Mouse (Mus musculus): ENCODE measurements around the gene March11.

March11 gene

GRCm38 (mm10) chr15:26308629-26309230 is at the start of gene March11:
March11 (plus strand) TSS chr15:26309048.
- no peak for DNase-seq

DNA sequence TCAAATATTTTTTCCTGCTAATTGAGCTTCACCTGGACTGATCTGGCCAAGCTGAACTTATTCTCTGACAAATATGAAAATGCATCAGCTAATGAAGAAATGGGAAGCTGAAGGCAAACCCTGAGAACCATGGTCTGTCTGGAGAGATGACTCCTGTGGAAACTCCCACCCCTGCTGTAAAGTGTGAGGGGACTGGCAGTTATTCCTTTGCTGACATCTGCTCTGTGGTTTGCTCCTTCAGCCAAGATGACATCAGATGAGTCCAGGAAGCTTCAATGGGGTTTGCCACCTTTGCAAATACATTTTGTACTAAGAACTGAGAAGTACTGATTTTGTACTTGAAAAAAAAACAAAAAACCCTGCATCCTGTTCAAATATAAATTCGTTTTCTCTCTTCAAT is 46.5 kb upstream of the March11 start:
- no peak for DNase-seq

DNA sequence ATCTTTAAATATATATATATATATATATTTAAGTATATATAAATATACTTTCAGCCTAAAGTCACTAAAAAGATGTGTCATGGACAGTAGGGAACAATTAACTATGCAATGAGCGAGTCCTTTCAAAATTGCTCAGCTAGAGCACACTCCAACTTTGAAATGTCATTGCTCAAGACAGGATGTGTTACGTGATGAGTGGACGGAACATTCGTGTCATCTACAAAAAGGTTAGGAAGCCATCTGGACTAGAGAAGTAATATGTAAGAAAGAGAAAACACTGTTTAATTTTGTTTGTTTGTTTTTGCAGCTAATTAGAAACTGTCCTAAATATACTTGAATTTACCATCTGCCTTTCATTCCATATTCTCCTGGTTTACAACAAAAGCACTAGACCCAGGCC is 39.3 kb upstream of the March11 start:
- DNase-seq = no peak

GRCm38 (mm10) chr15:26276035-26276511 is 32.8 kb upstream of the March11 start:
- no peak for DNase-seq

DNA sequence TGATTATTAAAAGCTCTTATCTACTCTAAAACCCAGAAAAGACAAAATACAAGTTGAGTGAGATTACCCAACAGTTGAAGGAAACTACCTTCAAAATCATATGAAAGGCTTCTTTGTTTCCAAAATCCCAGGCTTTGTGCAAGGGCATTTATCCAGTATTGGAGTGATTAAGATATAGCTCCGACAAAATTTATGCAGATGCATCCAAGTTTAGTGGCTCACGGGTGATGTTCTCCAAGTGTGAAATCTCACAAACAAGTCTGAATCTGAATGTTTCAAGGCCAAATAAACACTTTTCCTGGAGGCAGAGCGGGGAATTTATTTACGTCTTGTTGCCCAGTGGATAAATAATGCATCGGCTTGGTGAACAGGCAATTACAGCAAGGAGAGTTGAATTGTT is 32.2 kb upstream of the March11 start:
- DNase-seq = no peak

DNA sequence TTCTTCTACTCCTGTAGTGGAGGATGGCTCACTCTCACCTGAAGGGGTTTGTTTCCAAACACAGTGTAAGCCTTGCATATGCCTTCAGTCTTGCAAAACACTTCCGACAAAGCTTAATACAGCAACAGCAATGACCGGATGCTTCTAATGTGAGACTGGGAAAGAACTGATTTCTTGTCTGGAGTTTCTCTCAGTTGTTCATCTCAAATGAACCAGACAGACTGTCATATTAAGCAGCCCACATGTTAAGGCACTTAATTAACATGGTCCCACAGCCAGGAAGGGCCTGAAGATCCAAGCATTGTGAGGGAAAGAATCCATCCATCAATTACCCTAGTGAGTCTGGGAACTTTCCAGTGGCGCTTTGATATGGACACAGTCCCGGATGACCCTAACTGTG is 17.0 kb upstream of the March11 start:
- DNase-seq = no peak

DNA sequence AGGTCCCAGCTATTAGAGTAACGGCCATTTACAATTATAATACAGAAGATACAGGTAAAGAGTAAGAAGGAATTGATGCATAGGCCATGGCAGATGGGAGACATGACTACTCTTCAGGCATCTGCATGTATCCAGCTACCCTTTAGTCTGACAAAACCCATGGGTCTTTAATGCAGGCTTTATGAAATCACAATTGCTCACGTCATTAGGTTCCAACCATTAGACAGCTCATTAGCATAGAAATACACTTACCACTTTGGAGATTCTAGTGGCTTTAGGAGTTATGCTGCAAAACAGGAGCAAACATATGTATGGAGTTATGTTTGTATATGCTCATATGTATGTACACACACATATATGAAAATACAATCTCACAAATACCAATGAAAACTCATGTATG is 16.0 kb upstream of the March11 start:
- no peak for DNase-seq

- DNase-seq = no peak
Measured at GRCm38 (mm10) chr15:26293215-26293614, 15.6 kb upstream of the March11 start.

- DNase-seq = no peak
Measured at GRCm38 (mm10) chr15:26298668-26299067, 10.2 kb upstream of the March11 start.

GRCm38 (mm10) chr15:26309291-26309931 is 563 bp downstream of the March11 start:
- DNase-seq = peak; percentile 6

GRCm38 (mm10) chr15:26319866-26320265 is 11.0 kb downstream of the March11 start:
- no peak for DNase-seq

DNA sequence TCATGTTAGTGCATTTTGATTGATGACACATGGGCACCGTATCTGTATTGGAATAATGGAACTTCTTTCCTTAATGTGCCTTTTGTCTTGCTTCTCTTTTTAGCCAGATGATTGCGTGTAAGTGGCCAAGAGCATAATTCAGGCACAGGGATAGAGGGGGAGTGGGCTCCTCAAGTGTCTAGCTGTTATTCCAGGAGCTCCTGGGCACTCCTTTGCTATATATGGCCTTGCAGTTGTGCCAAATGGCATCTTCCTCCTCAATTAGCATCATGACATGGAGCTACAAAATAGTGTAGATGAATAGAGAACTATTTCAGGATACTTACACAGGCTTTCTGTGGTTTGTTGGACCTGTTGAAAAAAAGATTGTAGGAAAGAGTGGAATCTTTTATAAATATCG is 11.6 kb downstream of the March11 start:
- DNase-seq = no peak

DNA sequence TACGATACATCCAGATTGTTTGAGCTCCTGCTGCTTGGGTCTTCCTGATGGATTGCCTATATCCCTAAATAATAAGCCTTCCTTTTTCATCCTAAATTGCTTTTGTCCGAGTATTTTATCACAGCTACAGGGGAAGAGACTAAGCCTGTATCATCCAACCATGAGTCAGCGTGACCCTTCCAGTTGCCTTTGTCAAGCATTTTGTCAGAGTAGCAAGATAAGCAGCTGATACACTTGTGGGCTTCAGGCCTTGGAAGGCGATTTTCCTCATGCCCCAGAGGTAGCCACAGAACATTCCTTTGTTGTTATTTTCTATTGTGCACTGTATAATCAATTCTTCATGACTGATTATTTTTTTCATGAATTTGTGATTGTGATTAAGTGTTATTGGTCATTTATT is 14.0 kb downstream of the March11 start:
- no peak for DNase-seq

DNA sequence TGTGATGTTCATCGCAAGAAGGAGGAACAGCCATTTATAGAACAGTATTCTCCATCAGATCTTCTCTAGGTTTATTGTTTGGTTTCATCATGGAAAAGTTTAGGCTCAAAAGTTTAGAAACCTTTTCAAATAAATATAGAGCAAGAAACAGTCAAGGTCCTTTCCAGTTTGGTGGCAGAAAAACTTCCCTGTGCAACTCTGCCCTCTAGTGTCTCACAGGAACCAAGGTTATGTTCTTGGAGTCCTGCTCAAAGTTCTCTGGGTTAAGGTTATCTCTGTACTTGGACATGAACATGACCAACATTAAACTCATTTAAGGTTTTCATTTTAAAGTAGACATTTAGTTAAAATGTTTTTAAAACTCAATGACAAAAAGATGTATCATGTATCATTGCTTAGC is 18.3 kb downstream of the March11 start:
- DNase-seq = no peak

DNA sequence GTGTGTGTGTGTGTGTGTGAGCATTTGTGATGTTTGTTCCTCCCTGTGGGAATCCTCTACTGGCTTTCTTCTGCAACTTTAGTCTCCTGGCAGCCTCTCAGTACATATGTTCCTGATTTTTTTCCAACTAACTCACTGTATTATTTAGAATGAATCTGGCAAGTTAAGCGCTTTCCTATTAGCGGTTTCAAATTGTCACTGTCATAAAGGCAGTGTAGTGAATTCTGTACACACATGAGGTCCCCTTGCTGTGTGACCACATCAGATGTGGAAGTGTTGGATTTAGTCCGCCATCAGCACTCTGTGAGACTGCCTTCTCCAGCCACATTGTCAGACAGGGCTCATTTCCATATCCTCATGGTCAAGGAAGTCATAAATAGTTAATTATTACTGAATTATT is 26.9 kb downstream of the March11 start:
- no peak for DNase-seq

GRCm38 (mm10) chr15:26337775-26338174 is 28.9 kb downstream of the March11 start:
- no peak for DNase-seq

GRCm38 (mm10) chr15:26338343-26338742 is 29.5 kb downstream of the March11 start:
- no peak for DNase-seq

GRCm38 (mm10) chr15:26340490-26340889 is 31.6 kb downstream of the March11 start:
- no peak for DNase-seq

GRCm38 (mm10) chr15:26340966-26341365 is 32.1 kb downstream of the March11 start:
- no peak for DNase-seq

GRCm38 (mm10) chr15:26344329-26344728 is 35.5 kb downstream of the March11 start:
- DNase-seq = no peak

DNA sequence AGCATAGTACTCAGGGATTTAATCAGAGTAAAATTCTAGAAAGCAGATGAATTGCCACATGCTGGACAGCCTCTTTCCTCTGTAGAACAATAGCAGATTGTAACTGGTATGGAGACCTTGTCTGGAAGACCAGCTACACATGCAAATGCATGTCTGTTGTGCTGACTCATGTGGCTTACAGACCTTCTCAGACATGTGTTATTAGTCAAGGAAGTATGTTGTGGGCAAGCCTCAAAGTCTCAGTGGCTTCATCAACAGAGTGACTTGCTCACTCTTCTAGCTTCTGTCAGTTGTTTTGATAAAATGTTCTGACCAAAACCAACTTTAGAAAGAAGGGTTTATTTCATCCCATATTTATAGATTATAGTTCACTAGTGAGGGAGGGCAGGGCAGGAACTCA is 44.8 kb downstream of the March11 start:
- DNase-seq = no peak

- DNase-seq = no peak
Measured at GRCm38 (mm10) chr15:26365344-26365743, 56.5 kb downstream of the March11 start.

DNA sequence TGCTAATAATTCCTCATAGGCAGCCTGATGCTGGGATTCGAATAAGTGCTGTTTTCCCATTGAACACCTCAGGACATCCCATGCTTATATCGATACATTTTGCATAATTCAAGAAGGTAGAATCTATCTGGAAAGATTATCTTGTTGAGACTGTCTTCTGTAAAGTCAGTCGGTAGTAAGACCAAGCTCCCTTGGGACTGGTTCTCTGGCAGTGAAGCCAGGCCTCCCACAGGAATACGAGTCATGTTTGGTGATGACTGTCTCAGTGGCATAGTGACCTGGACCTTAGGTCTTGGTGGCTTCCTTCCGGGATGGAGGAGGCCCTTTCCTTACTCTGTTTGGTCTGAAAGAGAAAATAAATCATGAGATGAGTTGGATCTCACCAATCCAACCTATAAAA is 57.7 kb downstream of the March11 start:
- DNase-seq = no peak

- no peak for DNase-seq
Measured at GRCm38 (mm10) chr15:26373759-26374158, 64.9 kb downstream of the March11 start.

GRCm38 (mm10) chr15:26374232-26374631 is 65.4 kb downstream of the March11 start:
- no peak for DNase-seq

All from thymus, postnatal 25 days (tissue).